Mouse (Mus musculus): ENCODE measurements at regions not wholly inside any gene's neighbourhood (a gene's known extent, or its start where the extent isn't known, plus 50 kb on each side); places are given as distances from the start of the nearest gene placed in this dataset.

- Histone ChIP-seq H3K9me3 (replicated peaks) (no peaks in the 10 kb centered on the region), H3K4me2 (peak overlapping the region; percentile 45), H3K27me3 (replicated peaks) (no peaks in the 10 kb centered on the region), H3K4me1 (replicated peaks) (peaks cover 16% of the 10 kb centered on the region), H3K9ac (no peak overlapping the region), H3K4me3 (no peak overlapping the region), H3K27ac (ENCODE audit: poor library complexity, severe bottlenecking) (no peak overlapping the region), H3K36me3 (no peaks in the 10 kb centered on the region)
- peak; percentile 36; the same call in 1 of the 2 replicates for ATAC-seq (ENCODE audit: insufficient number of reproducible peaks, low FRiP score)
- WGBS: 31% methylated on average over 9 of the region's 9 CpGs
Observed at GRCm38 (mm10) chr15:56764957-56765482, 712.4 kb downstream of the Slc22a22 start.

- Histone ChIP-seq H3K27ac (ENCODE audit: poor library complexity, severe bottlenecking) (no peak overlapping the region), H3K4me2 (no peak overlapping the region), H3K4me3 (no peak overlapping the region), H3K9me3 (replicated peaks) (no peaks in the 10 kb centered on the region), H3K36me3 (no peaks in the 10 kb centered on the region), H3K4me1 (replicated peaks) (peaks cover 14% of the 10 kb centered on the region), H3K9ac (no peak overlapping the region), H3K27me3 (replicated peaks) (no peaks in the 10 kb centered on the region)
- no peak for ATAC-seq (ENCODE audit: insufficient number of reproducible peaks, low FRiP score)
- 47% methylated on average over 5 of the region's 5 CpGs for WGBS
Observed at GRCm38 (mm10) chr15:56764019-56764418, 713.4 kb downstream of the Slc22a22 start.

- Histone ChIP-seq H3K9me3 (replicated peaks) (no peaks in the 10 kb centered on the region), H3K36me3 (no peaks in the 10 kb centered on the region), H3K4me3 (no peak overlapping the region), H3K4me2 (no peak overlapping the region), H3K4me1 (replicated peaks) (no peaks in the 10 kb centered on the region), H3K9ac (no peak overlapping the region), H3K27me3 (replicated peaks) (no peaks in the 10 kb centered on the region), H3K27ac (ENCODE audit: poor library complexity, severe bottlenecking) (no peak overlapping the region)
- WGBS: 70% methylated on average over 1 of the region's 1 CpGs
- ATAC-seq (ENCODE audit: insufficient number of reproducible peaks, low FRiP score): no peak
Observed at GRCm38 (mm10) chr15:56746698-56747097, 730.7 kb downstream of the Slc22a22 start.

GRCm38 (mm10) chr15:56744915-56745314 is 732.5 kb downstream of the Slc22a22 start:
- H3K27me3 ChIP-seq (replicated peaks): no peaks in the 10 kb centered on the region
- no peaks in the 10 kb centered on the region for H3K4me1 ChIP-seq (replicated peaks)
- no peak for ATAC-seq (ENCODE audit: insufficient number of reproducible peaks, low FRiP score)
- no peak overlapping the region for H3K9ac ChIP-seq
- H3K9me3 ChIP-seq (replicated peaks): no peaks in the 10 kb centered on the region
- no peak overlapping the region for H3K4me2 ChIP-seq
- no peak overlapping the region for H3K4me3 ChIP-seq
- H3K27ac ChIP-seq (ENCODE audit: poor library complexity, severe bottlenecking): no peak overlapping the region
- WGBS: 29% methylated on average over 4 of the region's 4 CpGs
- H3K36me3 ChIP-seq: no peaks in the 10 kb centered on the region
